Mouse (Mus musculus) hindbrain, embryonic 12.5 days (tissue): ENCODE data around the gene Scd1. TPM values are rescaled to one million over a fixed set of nuclear protein-coding genes. Genes with fewer than 3 reads are reported as not detected.

Source experiments
- ATAC-seq: fragments of 200-750 bp; cut with Nextera tagmentation; 2 replicates; pipeline ENCODE4 v1.8.0; 2017; ENCODE audit warnings: moderate TSS enrichment; ENCODE audit not compliant: low FRiP score
- H3K27ac ChIP-seq: fragments of 300-500 bp; sonication (generic); 2 replicates; pipeline ENCODE4 v1.5.1; 2016; ENCODE audit warnings: mild to moderate bottlenecking
- H3K27me3 ChIP-seq: fragments of 300-500 bp; sonication (generic); 2 replicates; pipeline ENCODE4 v1.6.1; 2016; ENCODE audit warnings: mild to moderate bottlenecking
- H3K36me3 ChIP-seq: fragments of 300-500 bp; sonication (generic); 2 replicates; pipeline ENCODE4 v1.6.1; 2016; ENCODE audit warnings: mild to moderate bottlenecking
- H3K4me1 ChIP-seq: fragments of 300-500 bp; sonication (generic); 2 replicates; pipeline ENCODE4 v1.6.1; 2016
- H3K4me2 ChIP-seq: fragments of 300-500 bp; sonication (generic); replicated peaks from 2 replicates; pipeline ENCODE4 v1.6.1; 2016; ENCODE audit warnings: mild to moderate bottlenecking
- H3K4me3 ChIP-seq: fragments of 300-500 bp; sonication (generic); 2 replicates; pipeline ENCODE4 v1.5.1; 2016; ENCODE audit warnings: mild to moderate bottlenecking
- H3K9ac ChIP-seq: fragments of 300-500 bp; sonication (generic); 2 replicates; pipeline ENCODE4 v1.6.1; 2016; ENCODE audit warnings: mild to moderate bottlenecking, moderate library complexity
- H3K9me3 ChIP-seq: fragments of 300-500 bp; sonication (generic); replicated peaks from 2 replicates; pipeline ENCODE4 v1.6.1; 2016; ENCODE audit warnings: mild to moderate bottlenecking
- WGBS: fragments of 180-500 bp; shearing (Covaris S2); methylation state at CpG from one replicate; pipeline ENCODE4 v1.1.7; 2016; 5-methylcytosine and 5-hydroxymethylcytosine counted together
- polyA plus RNA-seq: library from polyadenylated mRNA; unstranded; fragments of >200 nt; fragmentation: Nextera tagmentation; extraction: Ambion mirVana; gene quantifications from 2 replicates; pipeline ENCODE4 v1.2.1, GENCODE M21; 2016

Scd1 gene
- polyA plus RNA-seq, 1 experiment from 2014 or later, result 7.8 TPM

GRCm38 (mm10) chr19:44394972-44395371 lies 12.7 kb downstream of the Scd1 start:
- no peaks in the 10 kb centered on the region for H3K27me3 ChIP-seq
- H3K9ac ChIP-seq, result no peak overlapping the region
- H3K4me1 ChIP-seq, result no peaks in the 10 kb centered on the region
- no peak overlapping the region for H3K4me2 ChIP-seq
- H3K4me3 ChIP-seq, result no peak overlapping the region
- peaks cover 31% of the 10 kb centered on the region for H3K36me3 ChIP-seq
- H3K27ac ChIP-seq, result no peak overlapping the region
- 88% methylated on average over 7 of the region's 7 CpGs for WGBS
- ATAC-seq, result no peak
- no peaks in the 10 kb centered on the region for H3K9me3 ChIP-seq

- Histone ChIP-seq H3K4me3 (no peak overlapping the region), H3K9me3 (no peaks in the 10 kb centered on the region), H3K4me2 (no peak overlapping the region), H3K4me1 (peaks cover 5% of the 10 kb centered on the region; the same call in 1 of the 2 replicates), H3K9ac (no peak overlapping the region), H3K27ac (no peak overlapping the region), H3K36me3 (peaks cover 21% of the 10 kb centered on the region), H3K27me3 (no peaks in the 10 kb centered on the region)
- WGBS, result 81% methylated on average over 5 of the region's 5 CpGs
- no peak for ATAC-seq
These were observed 13.7 kb downstream of the Scd1 start for GRCm38 (mm10) chr19:44393962-44394422.

- WGBS, result 89% methylated on average over 5 of the region's 5 CpGs
- ATAC-seq, result no peak
- no peaks in the 10 kb centered on the region for H3K27me3 ChIP-seq
These were observed 15.2 kb downstream of the Scd1 start for GRCm38 (mm10) chr19:44392339-44393009.

GRCm38 (mm10) chr19:44391856-44392255 lies 15.8 kb downstream of the Scd1 start:
- Histone ChIP-seq H3K27ac (no peak overlapping the region), H3K4me2 (no peak overlapping the region), H3K27me3 (no peaks in the 10 kb centered on the region), H3K9me3 (no peaks in the 10 kb centered on the region), H3K4me1 (peaks cover 14% of the 10 kb centered on the region), H3K9ac (no peak overlapping the region), H3K4me3 (no peak overlapping the region), H3K36me3 (peaks cover 4% of the 10 kb centered on the region; the same call in 1 of the 2 replicates)
- 95% methylated on average over 4 of the region's 4 CpGs for WGBS
- no peak for ATAC-seq

More at GRCm38 (mm10) chr19:44392339-44393009, 15.2 kb downstream of the Scd1 start:
- Histone ChIP-seq H3K36me3 (peaks cover 9% of the 10 kb centered on the region; the same call in 1 of the 2 replicates), H3K4me2 (no peak overlapping the region), H3K9ac (no peak overlapping the region), H3K9me3 (no peaks in the 10 kb centered on the region), H3K4me3 (no peak overlapping the region), H3K4me1 (peaks cover 14% of the 10 kb centered on the region), H3K27ac (no peak overlapping the region)

- Histone ChIP-seq H3K27me3 (no peaks in the 10 kb centered on the region; the same call in 1 of the 2 replicates), H3K27ac (no peak overlapping the region), H3K4me2 (no peak overlapping the region), H3K36me3 (no peaks in the 10 kb centered on the region), H3K9ac (no peak overlapping the region), H3K9me3 (no peaks in the 10 kb centered on the region), H3K4me1 (peaks cover 14% of the 10 kb centered on the region), H3K4me3 (no peak overlapping the region)
- ATAC-seq, result no peak
- 32% methylated on average over 1 of the region's 1 CpGs for WGBS
These were observed 18.2 kb downstream of the Scd1 start for GRCm38 (mm10) chr19:44389507-44389906.

GRCm38 (mm10) chr19:44388475-44389428 lies 18.9 kb downstream of the Scd1 start:
- H3K4me3 ChIP-seq, result peak overlapping the region; percentile 52
- H3K36me3 ChIP-seq, result no peaks in the 10 kb centered on the region
- H3K9me3 ChIP-seq, result no peaks in the 10 kb centered on the region
- WGBS, result 5% methylated on average over 41 of the region's 41 CpGs
- no peaks in the 10 kb centered on the region; the same call in 1 of the 2 replicates for H3K27me3 ChIP-seq
- H3K27ac ChIP-seq, result peak overlapping the region; percentile 82
- H3K4me2 ChIP-seq, result peak overlapping the region; percentile 67
- H3K4me1 ChIP-seq, result peaks cover 14% of the 10 kb centered on the region
- ATAC-seq, result peak; percentile 95
- H3K9ac ChIP-seq, result peak overlapping the region; percentile 68

GRCm38 (mm10) chr19:44387746-44388474 lies 19.8 kb downstream of the Scd1 start:
- H3K4me3 ChIP-seq, result peak overlapping the region; percentile 52
- peaks cover 14% of the 10 kb centered on the region for H3K4me1 ChIP-seq
- no peaks in the 10 kb centered on the region for H3K9me3 ChIP-seq
- peak overlapping the region; percentile 67 for H3K4me2 ChIP-seq
- WGBS, result 30% methylated on average over 19 of the region's 19 CpGs
- H3K36me3 ChIP-seq, result no peaks in the 10 kb centered on the region
- peak overlapping the region; percentile 68 for H3K9ac ChIP-seq
- H3K27ac ChIP-seq, result peak overlapping the region; percentile 82
- no peaks in the 10 kb centered on the region; the same call in 1 of the 2 replicates for H3K27me3 ChIP-seq
- peak; percentile 1; the same call in 1 of the 2 replicates for ATAC-seq

GRCm38 (mm10) chr19:44387089-44387671 lies 20.5 kb downstream of the Scd1 start:
- Histone ChIP-seq H3K4me1 (peaks cover 14% of the 10 kb centered on the region), H3K36me3 (no peaks in the 10 kb centered on the region), H3K9me3 (no peaks in the 10 kb centered on the region), H3K4me3 (no peak overlapping the region), H3K9ac (no peak overlapping the region), H3K27me3 (no peaks in the 10 kb centered on the region; the same call in 1 of the 2 replicates), H3K4me2 (no peak overlapping the region), H3K27ac (no peak overlapping the region)
- ATAC-seq, result no peak
- 95% methylated on average over 4 of the region's 4 CpGs for WGBS

- H3K9ac ChIP-seq, result no peak overlapping the region
- H3K9me3 ChIP-seq, result no peaks in the 10 kb centered on the region
- no peak overlapping the region for H3K4me3 ChIP-seq
- peaks cover 14% of the 10 kb centered on the region for H3K4me1 ChIP-seq
- no peak overlapping the region for H3K4me2 ChIP-seq
- no peaks in the 10 kb centered on the region; the same call in 1 of the 2 replicates for H3K27me3 ChIP-seq
- ATAC-seq, result no peak
- H3K27ac ChIP-seq, result no peak overlapping the region
- WGBS, result 81% methylated on average over 6 of the region's 6 CpGs
- no peaks in the 10 kb centered on the region for H3K36me3 ChIP-seq
These were observed 21.7 kb downstream of the Scd1 start for GRCm38 (mm10) chr19:44385887-44386498.

GRCm38 (mm10) chr19:44382682-44383321 lies 24.9 kb downstream of the Scd1 start:
- Histone ChIP-seq H3K36me3 (no peaks in the 10 kb centered on the region), H3K9ac (no peak overlapping the region), H3K4me3 (no peak overlapping the region), H3K27me3 (no peaks in the 10 kb centered on the region; the same call in 1 of the 2 replicates), H3K4me1 (peaks cover 5% of the 10 kb centered on the region), H3K27ac (no peak overlapping the region), H3K4me2 (no peak overlapping the region), H3K9me3 (no peaks in the 10 kb centered on the region)
- 75% methylated on average over 12 of the region's 12 CpGs for WGBS
- no peak for ATAC-seq

- peaks cover 6% of the 10 kb centered on the region for H3K4me1 ChIP-seq
- H3K9ac ChIP-seq, result no peak overlapping the region
- no peak overlapping the region for H3K27ac ChIP-seq
- ATAC-seq, result no peak
- no peaks in the 10 kb centered on the region for H3K27me3 ChIP-seq
- 97% methylated on average over 4 of the region's 4 CpGs for WGBS
- H3K9me3 ChIP-seq, result no peaks in the 10 kb centered on the region
- H3K4me2 ChIP-seq, result no peak overlapping the region
- H3K36me3 ChIP-seq, result no peaks in the 10 kb centered on the region
- H3K4me3 ChIP-seq, result no peak overlapping the region
These were observed 27.6 kb downstream of the Scd1 start for GRCm38 (mm10) chr19:44380065-44380464.
